Mouse (Mus musculus): Measurements from ENCODE around the gene Cyp2d10. TPM values are rescaled to one million over a fixed set of nuclear protein-coding genes. Genes with fewer than 3 reads are reported as not detected.

Cyp2d10 gene
- polyA plus RNA-seq (2015; fragmentation: Nextera tagmentation; extraction: Ambion mirVana): 0.16 and 0.40 TPM in 2 replicates

GRCm38 (mm10) chr15:82406981-82407380, at the start of gene Cyp2d10:
TSS of gene Cyp2d10 (minus strand) at chr15:82407195.

DNA sequence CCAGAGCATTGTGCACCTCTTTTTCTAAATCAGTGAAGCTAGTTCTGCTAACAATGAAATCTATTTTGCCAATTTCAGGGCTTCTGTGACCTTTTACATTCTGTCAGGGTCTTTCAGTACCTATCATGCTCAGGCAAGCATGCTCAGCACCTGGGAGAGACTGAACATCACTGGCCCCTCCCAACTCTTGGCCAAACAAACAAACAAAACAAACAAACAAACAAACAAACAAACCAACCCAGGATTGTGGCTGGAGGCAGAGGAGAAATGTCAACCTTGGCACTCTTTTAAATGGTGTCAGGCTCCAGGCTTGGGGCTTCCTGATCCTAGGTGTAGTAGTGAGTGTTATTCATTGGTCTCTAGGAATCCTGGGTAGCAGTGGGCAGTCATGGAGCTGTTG, 26.1 kb upstream of the Cyp2d10 start, which contains the start of gene Cyp2d9:
Gene Cyp2d9 (plus strand): TSS at position 301 of the 400 bp plus-strand sequence.

GRCm38 (mm10) chr15:82393922-82394321, 13.1 kb downstream of the Cyp2d10 start, which contains the start of gene Cyp2d11:
TSS of gene Cyp2d11 (minus strand) at chr15:82394022.

DNA sequence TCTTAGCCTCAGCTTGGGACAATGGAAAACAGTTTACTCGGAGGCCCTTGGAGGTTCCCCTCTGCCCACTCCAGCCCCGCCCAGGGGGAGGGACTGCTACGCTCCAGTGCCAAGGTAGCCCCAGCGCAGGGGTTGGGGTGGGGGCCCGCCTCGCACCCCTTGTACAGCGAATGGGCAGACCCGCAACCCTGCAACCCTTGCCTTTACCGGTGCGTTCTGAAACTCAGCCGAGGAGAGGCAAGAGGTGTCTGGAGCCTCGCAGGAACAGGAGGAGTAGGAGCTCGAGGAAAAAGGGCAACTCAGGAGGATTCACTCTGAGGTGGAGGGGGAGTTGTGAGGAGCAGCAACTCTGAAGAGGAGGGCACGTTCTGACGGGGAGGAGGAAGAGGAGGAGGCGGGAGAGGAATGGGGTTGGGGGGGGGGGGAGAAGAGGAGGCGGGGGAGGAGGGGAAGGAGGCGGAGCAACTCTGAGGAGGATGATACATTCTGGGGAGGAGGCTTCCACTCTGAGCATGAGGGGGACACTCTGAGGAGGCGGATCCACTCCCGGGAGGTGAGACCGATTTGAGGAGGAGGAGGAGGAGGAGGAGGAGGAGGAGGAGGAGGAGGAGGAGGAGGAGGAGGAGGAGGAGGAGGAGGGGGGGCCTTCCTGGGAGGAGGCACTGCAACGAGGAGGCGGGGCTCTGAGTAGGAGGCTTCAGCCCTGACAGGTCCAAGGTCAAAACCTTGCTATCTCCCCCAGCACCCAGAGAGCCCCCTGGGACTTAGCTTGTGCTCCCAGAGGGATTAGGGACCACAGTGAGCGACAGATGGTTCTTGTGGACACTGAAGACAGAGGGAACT, 26.9 kb downstream of the Cyp2d10 start, which contains the start of gene Cyp2d22:
Gene Cyp2d22 (minus strand): TSS at position 390 of the 843 bp plus-strand sequence.

GRCm38 (mm10) chr15:82354126-82354945, 52.7 kb downstream of the Cyp2d10 start, which contains the start of gene Ndufa6:
TSS of gene Ndufa6 (minus strand) at chr15:82354322.

Other genes with a start within 250 kb of the Cyp2d10 start
- gene Shisa8, start 194.4 kb downstream of the Cyp2d10 start, polyA plus RNA-seq (2015; fragmentation: Nextera tagmentation; extraction: Ambion mirVana): 0.25 and 0.38 TPM in 2 replicates
- gene Tnfrsf13c, start 182.8 kb downstream of the Cyp2d10 start, polyA plus RNA-seq (2015; fragmentation: Nextera tagmentation; extraction: Ambion mirVana): 2.4 and 3.2 TPM in 2 replicates
- gene Cenpm, start 162.4 kb downstream of the Cyp2d10 start, polyA plus RNA-seq (2015; fragmentation: Nextera tagmentation; extraction: Ambion mirVana): 57.7 and 58.3 TPM in 2 replicates
- gene 1500009C09Rik, start 154.8 kb downstream of the Cyp2d10 start, polyA plus RNA-seq (2015; fragmentation: Nextera tagmentation; extraction: Ambion mirVana): not detected in 2 replicates
- 0.18 and 0.21 TPM in 2 replicates for gene Sept3, start 132.3 kb downstream of the Cyp2d10 start, polyA plus RNA-seq (2015; fragmentation: Nextera tagmentation; extraction: Ambion mirVana)
- 0.19 TPM in 1 of 2 replicates, not detected in the other for gene Wbp2nl, start 108.2 kb downstream of the Cyp2d10 start, polyA plus RNA-seq (2015; fragmentation: Nextera tagmentation; extraction: Ambion mirVana)
- gene Naga, start 68.3 kb downstream of the Cyp2d10 start, polyA plus RNA-seq (2015; fragmentation: Nextera tagmentation; extraction: Ambion mirVana): 34.6 and 38.5 TPM in 2 replicates
- gene Pheta2, start 68.3 kb downstream of the Cyp2d10 start, polyA plus RNA-seq (2015; fragmentation: Nextera tagmentation; extraction: Ambion mirVana): 44.6 and 47.0 TPM in 2 replicates
- gene Smdt1, start 68.2 kb downstream of the Cyp2d10 start, polyA plus RNA-seq (2015; fragmentation: Nextera tagmentation; extraction: Ambion mirVana): 179 and 183 TPM in 2 replicates
- 316 and 318 TPM in 2 replicates for gene Ndufa6, start 52.9 kb downstream of the Cyp2d10 start, polyA plus RNA-seq (2015; fragmentation: Nextera tagmentation; extraction: Ambion mirVana)
- gene Cyp2d22, start 26.9 kb downstream of the Cyp2d10 start, polyA plus RNA-seq (2015; fragmentation: Nextera tagmentation; extraction: Ambion mirVana): 2.9 and 5.0 TPM in 2 replicates
- not detected in 2 replicates for gene Cyp2d11, start 13.2 kb downstream of the Cyp2d10 start, polyA plus RNA-seq (2015; fragmentation: Nextera tagmentation; extraction: Ambion mirVana)
- gene Cyp2d9, start 26.2 kb upstream of the Cyp2d10 start, polyA plus RNA-seq (2015; fragmentation: Nextera tagmentation; extraction: Ambion mirVana): 0.43 TPM in 1 of 2 replicates, not detected in the other
- not detected in 2 replicates for gene Cyp2d12, start 147.9 kb upstream of the Cyp2d10 start, polyA plus RNA-seq (2015; fragmentation: Nextera tagmentation; extraction: Ambion mirVana)
- gene Cyp2d34, start 213.8 kb upstream of the Cyp2d10 start, polyA plus RNA-seq (2015; fragmentation: Nextera tagmentation; extraction: Ambion mirVana): not detected in 2 replicates